Mouse (Mus musculus) bone marrow macrophage, adult 2 months (primary cell): ENCODE measurements around the gene Hif3a.

Source experiments
- CTCF ChIP-seq: IDR thresholded peaks from 2 replicates; pipeline ENCODE4 v1.5.1; 2012; ENCODE audit warnings: low read depth, mild to moderate bottlenecking, low read length, moderate library complexity
- POLR2A ChIP-seq: IDR thresholded peaks from 2 replicates; pipeline ENCODE4 v1.6.1; 2012; ENCODE audit warnings: mild to moderate bottlenecking, low read depth, low read length, borderline replicate concordance

DNA sequence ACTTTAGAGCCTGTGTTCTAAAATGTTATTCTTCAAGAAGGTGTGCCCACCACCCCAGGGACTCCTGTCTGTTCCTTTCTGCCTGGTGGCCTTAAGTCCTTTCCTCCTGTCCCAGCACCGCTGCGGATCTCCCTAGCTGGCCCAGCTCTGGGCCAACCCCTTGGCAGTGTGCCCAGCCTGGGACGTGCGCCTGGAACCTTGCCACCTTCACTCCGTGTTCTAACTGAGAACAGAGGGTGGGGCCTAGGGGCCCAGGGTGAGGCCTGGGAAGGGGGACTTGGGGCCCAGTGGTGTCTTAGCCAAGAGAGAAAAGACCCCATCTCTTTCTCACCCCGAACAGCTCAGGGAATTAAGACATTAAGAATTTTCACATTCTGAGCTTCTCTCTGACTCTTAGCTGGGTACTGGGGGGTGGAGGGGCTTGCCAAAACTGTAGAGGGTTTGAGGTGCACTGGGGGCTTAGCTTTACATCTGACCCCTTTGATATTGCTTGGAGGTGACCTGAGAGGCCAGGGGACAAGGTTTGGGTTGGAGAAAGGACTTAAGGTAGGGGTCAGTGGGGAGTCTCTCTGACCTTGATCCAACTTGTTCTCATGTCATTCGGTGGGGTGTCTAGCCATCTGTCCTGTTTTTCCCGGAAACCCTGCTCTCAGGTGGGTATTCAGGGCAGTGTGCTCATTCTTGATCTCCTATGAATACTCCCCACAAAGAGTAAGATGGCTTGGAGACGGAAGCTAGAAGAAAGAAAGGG, 2.0 kb downstream of the Hif3a start:
- TF ChIP-seq CTCF (no peak), POLR2A (no peak)
